Mouse (Mus musculus) midbrain, embryonic 16.5 days (tissue): ENCODE results near the gene Kansl3. TPM values are rescaled to one million over a fixed set of nuclear protein-coding genes. Genes with fewer than 3 reads are reported as not detected.

ENCODE experiments used
- ATAC-seq: fragments of 200-750 bp; cut with Nextera tagmentation; 2 replicates; pipeline ENCODE4 v1.8.0; 2017; ENCODE audit warnings: moderate TSS enrichment
- H3K27ac ChIP-seq: fragments of 300-500 bp; sonication (generic); 2 replicates; pipeline ENCODE4 v1.5.1; 2014; ENCODE audit warnings: mild to moderate bottlenecking, low read length, mixed read lengths
- H3K27me3 ChIP-seq: fragments of 300-500 bp; sonication (generic); 2 replicates; pipeline ENCODE4 v1.6.1; 2014; ENCODE audit warnings: low read depth, low read length, mixed read lengths; ENCODE audit not compliant: control insufficient read depth, insufficient read depth
- H3K36me3 ChIP-seq: fragments of 300-500 bp; sonication (generic); 2 replicates; pipeline ENCODE4 v1.6.1; 2014; ENCODE audit warnings: mild to moderate bottlenecking, low read length, moderate library complexity, mixed read lengths; ENCODE audit not compliant: control insufficient read depth, insufficient read depth
- H3K4me1 ChIP-seq: fragments of 300-500 bp; sonication (generic); 2 replicates; pipeline ENCODE4 v1.6.1; 2014; ENCODE audit warnings: mild to moderate bottlenecking, low read length, mixed read lengths; ENCODE audit not compliant: control insufficient read depth, insufficient read depth
- H3K4me2 ChIP-seq: fragments of 300-500 bp; sonication (generic); 2 replicates; pipeline ENCODE4 v1.6.1; 2014; ENCODE audit warnings: mild to moderate bottlenecking, low read length, mixed read lengths
- H3K4me3 ChIP-seq: fragments of 300-500 bp; sonication (generic); 2 replicates; pipeline ENCODE4 v1.5.1; 2014; ENCODE audit warnings: low read depth, mild to moderate bottlenecking, low read length, moderate library complexity, mixed read lengths
- H3K9ac ChIP-seq: fragments of 300-500 bp; sonication (generic); 2 replicates; pipeline ENCODE4 v1.6.1; 2014; ENCODE audit warnings: low read depth, low read length, mixed read lengths
- H3K9me3 ChIP-seq: fragments of 300-500 bp; sonication (generic); replicated peaks from 2 replicates; pipeline ENCODE4 v1.6.1; 2014; ENCODE audit warnings: mild to moderate bottlenecking, low read length, mixed read lengths; ENCODE audit not compliant: control insufficient read depth, poor library complexity, severe bottlenecking
- WGBS: fragments of 180-500 bp; shearing (Covaris S2); extraction: QIAGEN DNeasy Blood & Tissue Kit; methylation state at CpG from one replicate; pipeline ENCODE4 v1.1.7; 2014; 5-methylcytosine and 5-hydroxymethylcytosine counted together
- polyA plus RNA-seq: library from polyadenylated mRNA; unstranded; fragments of >200 nt; fragmentation: Nextera tagmentation; extraction: Ambion mirVana; gene quantifications from 2 replicates; pipeline ENCODE4 v1.2.1, GENCODE M21; 2015

Gene Kansl3
- polyA plus RNA-seq = 41.5 and 46.0 TPM in 2 replicates

DNA sequence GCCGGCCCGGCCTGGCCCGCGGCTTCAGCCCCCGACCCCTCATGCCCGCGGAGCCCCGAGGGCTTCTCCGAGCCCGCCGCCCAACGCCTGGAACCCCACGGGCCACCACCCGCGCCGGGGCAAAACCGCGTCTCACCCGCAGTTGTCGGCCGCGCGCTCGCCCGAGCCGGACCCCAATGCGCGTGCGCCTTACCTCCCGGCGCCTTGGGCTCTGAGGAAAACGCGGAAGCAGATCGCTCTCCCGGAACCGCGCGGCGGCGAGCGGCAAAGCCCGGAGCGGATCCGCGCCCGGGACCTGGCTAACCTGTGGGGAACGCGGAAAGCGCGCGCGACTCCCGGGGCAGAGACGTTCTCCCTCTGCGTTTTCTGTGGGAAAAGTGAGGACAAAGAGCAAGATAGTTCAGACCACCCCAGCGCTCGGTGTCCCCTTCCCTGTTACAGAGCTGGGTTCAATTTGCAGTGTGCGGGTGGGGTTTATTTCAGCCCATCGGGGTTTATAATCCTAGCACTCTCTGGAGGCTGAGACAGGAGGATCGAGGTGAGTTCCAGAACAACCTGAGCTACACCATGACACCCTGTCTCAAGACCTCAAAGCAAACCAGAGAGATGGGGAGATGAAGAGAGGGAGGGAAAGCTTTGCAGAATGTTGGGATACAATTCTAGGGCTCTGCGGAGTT is at the start of gene Kansl3:
TSS of gene Kansl3 (minus strand) at position 213 of the 677 bp plus-strand sequence.
- 3% methylated on average over 60 of the region's 61 CpGs for WGBS
- H3K27me3 ChIP-seq = no peaks in the 10 kb centered on the region
- peak within 1 kb of the TSS; percentile 92 for H3K9ac ChIP-seq
- H3K4me3 ChIP-seq = peak within 1 kb of the TSS; percentile 89
- peak within 1 kb of the TSS; percentile 75 for H3K4me2 ChIP-seq
- ATAC-seq = peak; percentile 83
- 0 out of 2 replicates have a peak, but pooled peaks cover 4% of the 10 kb centered on the region for H3K36me3 ChIP-seq
- peak within 1 kb of the TSS; percentile 73 for H3K27ac ChIP-seq
- peaks cover 10% of the 10 kb centered on the region for H3K4me1 ChIP-seq
- no peaks in the 10 kb centered on the region for H3K9me3 ChIP-seq

DNA sequence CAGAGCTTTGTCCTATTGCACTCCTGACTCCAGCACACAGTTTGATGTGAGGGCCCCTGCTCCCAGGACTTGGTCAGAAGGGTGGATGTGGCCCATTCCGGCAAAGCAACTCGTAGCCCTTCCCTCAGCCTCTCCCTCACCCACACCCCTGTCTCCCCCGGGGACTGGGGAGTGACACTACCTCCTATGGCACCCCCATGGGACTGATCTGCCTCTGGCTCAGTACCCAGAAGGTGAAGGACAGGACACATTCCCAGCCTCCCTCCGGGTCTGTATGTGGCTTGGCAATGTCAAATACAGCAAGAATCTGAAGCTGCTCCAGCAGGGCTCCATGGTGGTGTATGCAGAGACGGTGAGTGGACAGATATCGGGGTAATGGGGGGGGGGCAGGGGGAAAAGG is 35.5 kb upstream of the Kansl3 start:
- H3K27ac ChIP-seq = no peak overlapping the region
- no peak overlapping the region for H3K9ac ChIP-seq
- H3K4me3 ChIP-seq = no peak overlapping the region
- 79% methylated on average over 6 of the region's 6 CpGs for WGBS
- ATAC-seq = no peak
- H3K27me3 ChIP-seq = no peaks in the 10 kb centered on the region
- H3K9me3 ChIP-seq = no peaks in the 10 kb centered on the region
- H3K4me2 ChIP-seq = no peak overlapping the region
- H3K4me1 ChIP-seq = peaks cover 18% of the 10 kb centered on the region
- H3K36me3 ChIP-seq = no peaks in the 10 kb centered on the region

- H3K9ac ChIP-seq = no peak overlapping the region
- H3K4me3 ChIP-seq = no peak overlapping the region
- H3K9me3 ChIP-seq = no peaks in the 10 kb centered on the region
- no peaks in the 10 kb centered on the region for H3K27me3 ChIP-seq
- no peaks in the 10 kb centered on the region for H3K36me3 ChIP-seq
- peaks cover 18% of the 10 kb centered on the region for H3K4me1 ChIP-seq
- peak overlapping the region; percentile 81 for H3K27ac ChIP-seq
- ATAC-seq = peak; percentile 92
- 23% methylated on average over 4 of the region's 4 CpGs for WGBS
- H3K4me2 ChIP-seq = 0 out of 2 replicates have a peak overlapping the region, but pooled peaks have one; percentile 2
Observed at GRCm38 (mm10) chr1:36401509-36401908, 32.5 kb upstream of the Kansl3 start.

GRCm38 (mm10) chr1:36397041-36397440 is 28.1 kb upstream of the Kansl3 start:
- peaks cover 12% of the 10 kb centered on the region for H3K4me1 ChIP-seq
- no peaks in the 10 kb centered on the region for H3K9me3 ChIP-seq
- no peaks in the 10 kb centered on the region for H3K27me3 ChIP-seq
- no peak overlapping the region for H3K4me3 ChIP-seq
- H3K4me2 ChIP-seq = no peak overlapping the region
- WGBS = 31% methylated on average over 6 of the region's 6 CpGs
- no peak overlapping the region for H3K27ac ChIP-seq
- no peak overlapping the region for H3K9ac ChIP-seq
- H3K36me3 ChIP-seq = no peaks in the 10 kb centered on the region
- no peak for ATAC-seq

GRCm38 (mm10) chr1:36379582-36379981 is 10.6 kb upstream of the Kansl3 start:
- H3K9me3 ChIP-seq = no peaks in the 10 kb centered on the region
- WGBS = 71% methylated on average over 4 of the region's 4 CpGs
- H3K4me1 ChIP-seq = no peaks in the 10 kb centered on the region
- H3K9ac ChIP-seq = no peak overlapping the region
- H3K36me3 ChIP-seq = no peaks in the 10 kb centered on the region
- no peak overlapping the region for H3K4me3 ChIP-seq
- ATAC-seq = no peak
- H3K4me2 ChIP-seq = no peak overlapping the region
- no peaks in the 10 kb centered on the region for H3K27me3 ChIP-seq
- H3K27ac ChIP-seq = no peak overlapping the region

- no peak overlapping the region for H3K4me3 ChIP-seq
- 75% methylated on average over 6 of the region's 6 CpGs for WGBS
- H3K9ac ChIP-seq = no peak overlapping the region
- no peak for ATAC-seq
- H3K36me3 ChIP-seq = no peaks in the 10 kb centered on the region
- H3K27me3 ChIP-seq = no peaks in the 10 kb centered on the region
- H3K4me2 ChIP-seq = no peak overlapping the region
- H3K27ac ChIP-seq = no peak overlapping the region
- no peaks in the 10 kb centered on the region for H3K4me1 ChIP-seq
- H3K9me3 ChIP-seq = no peaks in the 10 kb centered on the region
Observed at GRCm38 (mm10) chr1:36378880-36379279, 9.9 kb upstream of the Kansl3 start.

DNA sequence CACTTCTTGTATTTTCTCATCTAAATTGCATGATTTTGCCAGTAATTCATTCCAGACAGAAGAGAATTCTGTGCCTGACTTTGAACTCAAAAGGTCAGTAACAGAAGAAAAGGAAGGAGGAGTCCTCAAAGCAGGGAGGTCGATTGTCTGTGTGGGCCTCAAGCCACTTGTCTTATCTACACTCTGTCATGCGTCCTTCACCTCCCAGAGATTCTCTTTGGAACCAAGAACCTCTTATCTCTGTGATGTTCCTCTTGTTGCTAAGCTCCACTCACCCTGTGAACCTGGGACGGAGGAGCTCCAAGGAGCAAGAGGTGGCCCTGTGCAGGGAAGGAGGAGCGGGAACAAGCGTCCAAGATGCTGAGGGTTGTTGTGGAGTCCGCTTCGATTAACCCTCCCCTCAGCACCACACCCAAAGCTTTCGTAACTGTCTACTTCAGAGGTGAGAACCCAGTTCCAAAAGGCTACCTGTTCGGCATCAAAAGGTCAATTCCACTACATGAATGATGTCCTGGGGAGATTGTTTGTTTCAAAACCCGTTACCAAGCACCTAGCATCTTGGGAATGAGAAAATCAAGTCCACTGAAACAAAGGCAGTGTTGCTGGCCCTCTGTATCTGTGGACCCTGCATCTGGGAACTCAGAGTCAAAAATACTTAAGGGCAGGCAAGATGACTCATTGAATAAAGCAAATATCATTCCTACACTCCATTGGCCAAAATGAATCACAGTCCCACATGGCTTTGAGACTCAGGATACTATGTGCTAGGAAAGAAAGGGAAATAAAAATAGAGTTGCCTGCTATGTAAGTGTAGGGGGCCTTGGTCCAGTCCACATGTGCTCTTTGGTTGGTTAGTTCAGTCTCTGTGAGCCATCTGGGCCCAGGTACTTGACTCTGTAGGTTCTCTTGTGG is 3.2 kb upstream of the Kansl3 start, which contains the start of gene Fer1l5:
TSS of gene Fer1l5 (plus strand) at position 358 of the 912 bp plus-strand sequence.
- Histone ChIP-seq H3K36me3 (no peaks in the 10 kb centered on the region), H3K9me3 (no peaks in the 10 kb centered on the region), H3K4me2 (no peak within 1 kb of the TSS), H3K4me3 (no peak within 1 kb of the TSS), H3K4me1 (peaks cover 10% of the 10 kb centered on the region), H3K27ac (no peak within 1 kb of the TSS), H3K27me3 (no peaks in the 10 kb centered on the region), H3K9ac (no peak within 1 kb of the TSS)
- 85% methylated on average over 10 of the region's 10 CpGs for WGBS
- ATAC-seq = no peak

DNA sequence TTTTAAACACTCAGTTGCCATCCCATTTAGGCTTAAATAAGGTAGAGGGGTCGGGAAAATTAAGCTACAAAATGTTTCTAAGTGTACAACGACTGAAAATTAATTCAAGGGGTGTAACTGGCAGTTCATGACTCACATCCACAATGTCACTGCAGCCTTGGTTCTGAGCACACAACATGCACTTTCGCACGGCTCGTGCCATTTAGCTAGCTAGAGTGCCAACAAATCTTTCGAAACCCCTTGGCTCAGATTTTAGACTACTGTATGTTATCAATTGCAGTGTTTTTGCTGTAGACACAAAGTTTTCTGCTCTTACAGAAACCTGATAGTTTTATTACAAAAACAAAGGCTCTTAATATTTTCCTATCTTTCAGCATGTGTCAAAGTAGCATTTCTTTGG is 1.9 kb upstream of the Kansl3 start:
- ATAC-seq = no peak
- Histone ChIP-seq H3K9me3 (no peaks in the 10 kb centered on the region), H3K27ac (no peak overlapping the region), H3K4me1 (peaks cover 10% of the 10 kb centered on the region), H3K9ac (no peak overlapping the region), H3K4me2 (no peak overlapping the region), H3K4me3 (no peak overlapping the region), H3K27me3 (no peaks in the 10 kb centered on the region), H3K36me3 (no peaks in the 10 kb centered on the region)
- 82% methylated on average over 6 of the region's 6 CpGs for WGBS
